Mouse (Mus musculus) brain, embryonic 18.5 days (tissue): ENCODE measurements at regions not wholly inside any gene's neighbourhood (a gene's known extent, or its start where the extent isn't known, plus 50 kb on each side); places are given as distances from the start of the nearest gene placed in this dataset.

ENCODE experiments used
- DNase-seq: peaks from one replicate; pipeline ENCODE4 v3.0.0-alpha.2; 2012; ENCODE audit warnings: low read depth, low spot score

DNA sequence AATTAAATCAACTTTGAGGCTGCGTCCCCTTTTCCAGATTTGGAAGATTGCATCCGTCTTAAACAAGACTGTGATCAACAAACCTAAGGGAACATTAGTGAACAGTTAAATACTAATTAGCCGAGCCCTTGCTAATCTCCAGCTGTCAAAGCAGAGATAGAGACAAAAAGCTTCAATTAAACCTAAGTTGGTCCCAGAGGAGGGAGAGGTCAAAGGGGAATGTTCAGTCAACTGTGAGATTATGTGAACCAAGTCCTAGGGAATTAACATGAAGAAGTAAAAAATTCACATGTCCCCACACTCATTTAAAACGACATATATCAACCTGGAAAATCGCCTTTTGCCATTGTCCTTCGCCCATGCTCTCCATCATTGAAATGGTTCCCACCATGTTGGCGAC, 59.7 kb upstream of the Tbx20 start:
- no peak for DNase-seq

GRCm38 (mm10) chr9:24848210-24848609, 74.1 kb upstream of the Tbx20 start:
- DNase-seq, result no peak

DNA sequence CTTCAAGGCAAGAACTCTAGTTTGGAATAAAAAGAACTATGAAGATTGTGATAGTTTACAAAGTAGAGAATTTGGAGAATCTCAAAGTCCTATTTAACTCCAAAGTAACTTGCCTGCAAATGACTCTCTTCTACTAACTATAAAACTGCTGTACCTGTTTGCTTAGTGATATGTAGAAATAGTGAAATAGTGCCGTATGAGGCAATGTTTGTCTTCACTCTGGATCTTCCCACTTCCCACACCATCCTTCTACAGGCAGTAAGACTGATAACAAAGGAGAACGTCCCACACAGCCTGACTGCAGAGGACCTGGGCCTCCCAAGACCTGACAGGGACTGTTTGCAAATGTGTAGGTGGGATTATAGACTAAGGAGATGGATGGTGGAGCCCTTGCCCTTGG, 85.4 kb upstream of the Tbx20 start:
- no peak for DNase-seq

DNA sequence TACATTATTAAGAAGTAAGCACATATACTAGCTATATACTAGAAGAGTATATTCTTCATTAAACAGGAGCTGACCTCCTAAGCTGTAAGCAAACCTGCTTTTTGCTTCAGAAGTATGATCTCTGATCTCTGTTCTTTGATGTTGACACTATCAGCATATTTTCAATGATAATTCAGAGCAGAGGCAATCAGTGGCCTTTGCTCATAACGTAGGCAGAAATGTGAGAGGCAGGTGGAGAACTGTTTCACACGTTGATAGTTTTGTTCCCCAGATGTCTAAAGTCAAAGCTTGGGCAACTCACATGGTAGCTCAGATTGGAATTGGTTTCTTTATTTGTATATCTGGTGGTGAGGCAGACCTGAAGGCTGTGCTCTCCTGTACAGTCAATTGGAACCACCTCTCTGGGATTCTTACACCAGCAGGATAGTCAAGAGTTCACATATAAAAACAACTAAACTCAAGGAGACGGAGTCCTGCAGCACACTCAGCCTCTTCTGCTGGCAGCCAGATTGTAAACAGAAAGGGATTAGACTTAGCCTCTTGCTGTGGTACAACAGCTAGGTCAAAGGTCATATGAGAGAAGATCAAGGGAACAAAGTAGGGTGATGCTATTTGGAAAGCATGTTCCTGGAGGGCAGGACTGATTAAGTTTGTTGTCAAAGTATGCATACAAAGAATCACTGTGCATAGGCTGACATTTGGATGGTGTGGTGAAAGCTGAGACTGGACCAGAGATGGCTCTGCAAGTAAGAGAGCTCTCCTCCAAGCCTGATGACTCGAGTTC, 92.5 kb upstream of the Tbx20 start:
- DNase-seq, result no peak

DNA sequence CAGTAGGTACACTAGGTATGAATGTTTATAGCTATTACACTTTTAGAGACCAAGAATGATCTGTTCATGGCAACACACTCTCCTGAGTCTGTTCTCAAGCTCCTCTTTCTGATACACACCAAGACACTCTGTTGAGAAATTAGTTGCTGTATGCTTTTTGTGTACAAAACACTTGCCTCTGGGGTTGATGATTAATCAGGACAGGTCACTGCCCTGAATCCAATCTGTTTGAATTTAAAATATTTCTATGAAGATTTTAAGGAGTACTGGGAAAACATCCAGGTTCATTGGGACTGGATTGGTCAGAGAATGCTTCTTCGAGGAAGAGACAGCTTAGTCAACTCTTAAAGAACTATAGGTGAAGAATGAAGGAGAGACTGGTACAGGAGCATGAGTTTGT, 94.6 kb upstream of the Tbx20 start:
- DNase-seq, result no peak

- DNase-seq, result no peak
These were observed 100.5 kb upstream of the Tbx20 start for GRCm38 (mm10) chr9:24874434-24875143.

DNA sequence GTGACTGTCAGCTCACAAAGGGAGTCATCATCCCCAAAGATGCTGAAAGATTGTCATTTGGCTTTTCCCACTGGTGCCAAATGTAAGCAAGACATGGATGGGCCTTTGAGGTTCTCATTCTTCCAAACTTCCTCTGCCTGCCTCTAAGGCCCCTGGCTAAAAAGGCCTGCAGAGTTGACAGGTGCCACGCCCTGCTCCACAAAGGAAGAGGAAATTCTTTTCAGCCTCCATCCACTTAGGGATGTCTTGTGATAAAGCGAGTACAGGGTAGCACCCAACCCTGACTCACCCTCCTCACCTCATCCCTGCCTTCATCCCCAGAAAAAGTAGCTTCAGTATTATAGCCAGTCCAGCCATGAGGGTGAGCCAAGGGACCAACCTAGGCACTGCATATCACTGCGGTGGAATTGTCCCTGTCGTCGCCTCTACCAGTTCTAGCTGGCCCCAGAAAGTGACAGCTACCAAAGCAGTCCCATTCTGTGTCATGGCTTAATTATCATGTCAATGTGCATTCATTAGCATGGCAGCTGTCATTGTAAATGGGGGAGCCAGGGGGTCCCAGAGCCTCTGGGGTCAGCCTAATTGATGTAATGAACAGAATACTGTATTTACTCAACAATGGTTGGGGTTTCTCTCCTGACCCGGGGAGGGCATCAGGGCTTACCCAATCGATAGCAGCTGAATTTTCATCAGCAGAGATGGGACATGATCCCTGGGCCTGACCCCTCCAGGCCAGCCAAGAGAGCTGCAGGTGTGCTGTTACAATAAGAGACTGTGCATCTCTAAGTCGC, 104.5 kb upstream of the Tbx20 start:
- DNase-seq, result no peak

DNA sequence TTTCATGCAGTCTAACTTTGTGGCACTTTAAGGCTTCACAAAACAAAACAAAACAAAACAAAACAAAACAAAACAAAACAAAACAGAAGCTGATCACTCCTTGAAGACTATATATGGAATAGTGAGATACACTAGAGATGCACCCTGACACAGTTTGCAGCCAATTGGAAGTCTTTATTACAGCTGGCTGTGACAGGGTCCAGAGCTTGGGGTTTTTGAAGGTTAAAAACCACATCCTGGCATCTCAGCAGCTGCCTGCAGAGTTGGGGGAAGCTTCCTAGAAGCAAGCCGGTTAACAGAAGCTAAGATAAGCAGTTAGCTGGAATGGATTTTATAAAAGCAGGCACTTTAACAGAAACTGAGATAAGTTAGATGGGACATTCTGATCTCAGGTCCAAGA, 105.6 kb upstream of the Tbx20 start:
- DNase-seq, result no peak

- DNase-seq, result no peak
These were observed 109.9 kb upstream of the Tbx20 start for GRCm38 (mm10) chr9:24884011-24884410.

DNA sequence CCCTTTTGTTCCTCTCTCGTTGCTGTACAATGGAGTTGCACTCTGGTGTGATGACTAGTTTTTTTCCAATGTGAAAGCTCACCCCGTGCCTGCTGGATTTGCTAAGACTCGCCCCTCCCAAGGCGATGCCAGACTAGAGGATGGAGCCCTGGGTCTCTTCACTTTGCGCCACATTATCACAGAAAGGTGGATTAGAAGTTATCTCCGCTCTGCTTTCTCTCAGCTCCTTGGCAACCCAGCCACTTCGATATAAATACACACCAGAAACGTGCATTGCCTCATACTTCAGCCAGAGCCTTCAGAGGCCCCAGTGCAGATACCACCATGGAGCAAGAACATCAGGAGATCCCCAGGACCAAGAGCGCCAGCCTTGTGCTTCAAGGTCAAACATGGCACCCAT, 114.2 kb upstream of the Tbx20 start:
- no peak for DNase-seq

DNA sequence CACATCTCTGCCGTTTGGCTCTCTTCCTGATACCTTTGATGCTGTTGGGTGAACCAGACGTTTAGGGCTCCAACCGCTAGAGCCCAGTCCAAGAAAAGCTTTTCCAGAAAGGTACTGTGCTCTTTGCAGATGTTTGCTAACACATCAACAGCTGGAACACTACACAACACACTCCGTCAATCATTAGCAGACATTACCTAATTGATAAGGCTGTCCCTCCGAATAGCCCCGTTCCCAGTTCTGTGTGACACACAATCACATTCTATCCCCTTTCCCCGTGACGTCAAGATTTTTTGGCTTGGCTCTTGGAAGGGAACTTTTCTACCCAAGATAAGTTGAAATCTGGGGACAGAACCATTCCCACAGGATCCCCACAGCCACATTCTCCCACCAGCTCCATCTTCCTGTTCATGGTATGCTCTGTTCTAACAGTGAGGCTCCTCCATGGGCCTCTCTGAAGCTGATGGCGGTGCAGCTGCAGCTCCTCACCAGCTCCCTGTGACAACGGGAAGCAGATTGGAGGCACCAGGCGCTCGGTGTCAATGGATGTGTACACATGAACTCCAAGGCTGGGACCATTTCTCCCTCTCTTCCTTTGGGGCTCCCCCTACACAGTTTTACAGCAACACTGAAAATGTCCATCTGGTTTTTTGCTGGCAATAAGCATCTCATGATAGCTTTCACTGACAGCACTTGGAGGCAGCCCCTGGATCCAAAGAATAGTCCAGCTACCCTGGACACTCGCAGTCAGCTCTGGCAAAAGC, 122.6 kb upstream of the Tbx20 start:
- DNase-seq, result no peak

DNA sequence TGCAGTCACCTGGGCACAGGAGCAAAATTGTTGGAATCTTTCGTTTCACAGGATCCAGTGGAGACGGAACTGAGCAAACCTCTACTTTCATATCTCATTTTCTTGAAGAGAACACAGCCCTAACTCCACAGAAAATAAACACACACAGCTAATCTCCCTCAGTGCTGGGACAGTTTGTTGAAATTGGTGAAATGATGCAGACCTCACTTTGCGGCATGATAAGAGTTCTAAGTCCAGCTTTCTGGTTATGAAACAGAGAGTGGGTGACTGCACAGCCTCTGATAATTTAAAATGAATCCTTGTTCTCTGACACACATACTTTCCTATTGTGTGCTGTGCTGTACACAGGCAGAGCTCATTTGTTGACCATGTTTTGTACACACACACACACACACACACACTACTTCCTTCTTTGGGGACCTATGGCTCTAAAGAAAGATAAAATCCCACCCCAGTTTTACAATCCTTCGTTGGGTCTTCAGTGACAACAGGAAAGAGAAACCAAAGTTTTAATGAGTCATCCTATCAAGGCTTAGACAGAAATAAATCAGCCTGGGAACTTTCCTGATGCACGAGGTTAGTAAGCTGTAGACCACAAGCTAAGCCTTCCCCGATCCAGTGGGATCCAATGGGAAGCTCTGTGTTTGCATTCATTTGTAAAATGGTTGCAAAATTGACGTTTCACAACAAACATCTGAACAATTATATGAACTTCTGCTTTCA, 125.3 kb upstream of the Tbx20 start:
- DNase-seq, result no peak

GRCm38 (mm10) chr9:24903706-24904105, 129.6 kb upstream of the Tbx20 start:
- no peak for DNase-seq

GRCm38 (mm10) chr9:24909086-24909979, 135.2 kb upstream of the Tbx20 start:
- peak; percentile 62 for DNase-seq

GRCm38 (mm10) chr9:24910738-24911137, 136.6 kb upstream of the Tbx20 start:
- no peak for DNase-seq

GRCm38 (mm10) chr9:24920031-24920445, 145.9 kb upstream of the Tbx20 start:
- no peak for DNase-seq

DNA sequence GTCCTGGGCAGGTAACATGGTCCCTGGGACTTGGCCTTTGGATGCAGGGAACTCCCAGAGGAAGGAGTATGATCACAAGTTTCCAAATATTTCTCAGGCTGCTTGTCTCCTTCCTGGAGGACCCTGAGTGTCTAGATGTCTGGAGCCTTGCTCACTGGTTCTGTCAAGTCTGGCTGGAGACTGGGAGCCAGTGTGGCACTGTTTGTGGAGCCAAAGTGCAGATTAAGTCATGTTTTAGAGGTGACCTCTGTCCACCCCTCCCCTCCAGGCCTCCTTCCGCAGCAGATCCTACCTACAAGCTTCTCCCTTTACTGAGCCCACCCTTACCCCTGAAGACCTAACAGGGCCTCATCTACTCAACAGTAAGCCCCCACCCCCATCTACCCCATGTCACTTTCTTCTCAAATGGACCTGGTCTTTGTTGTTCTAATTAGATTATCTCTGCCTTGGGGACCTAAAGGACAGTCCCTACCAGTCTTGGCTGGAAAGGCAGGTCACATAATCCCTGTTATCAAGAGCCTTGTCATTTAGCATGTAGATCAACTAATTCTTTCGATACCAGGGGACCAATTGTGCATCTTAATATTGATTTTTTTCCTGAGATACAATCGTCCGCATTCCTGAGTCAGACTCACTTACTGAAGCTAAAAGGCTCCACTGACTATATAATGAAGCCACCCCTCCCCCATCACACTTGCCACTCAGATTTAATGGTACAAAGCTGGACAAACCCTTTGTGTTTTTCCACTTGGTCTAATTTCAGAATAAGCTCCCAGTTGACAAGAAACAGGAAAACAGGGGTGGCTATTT, 148.2 kb upstream of the Tbx20 start:
- DNase-seq, result no peak

DNA sequence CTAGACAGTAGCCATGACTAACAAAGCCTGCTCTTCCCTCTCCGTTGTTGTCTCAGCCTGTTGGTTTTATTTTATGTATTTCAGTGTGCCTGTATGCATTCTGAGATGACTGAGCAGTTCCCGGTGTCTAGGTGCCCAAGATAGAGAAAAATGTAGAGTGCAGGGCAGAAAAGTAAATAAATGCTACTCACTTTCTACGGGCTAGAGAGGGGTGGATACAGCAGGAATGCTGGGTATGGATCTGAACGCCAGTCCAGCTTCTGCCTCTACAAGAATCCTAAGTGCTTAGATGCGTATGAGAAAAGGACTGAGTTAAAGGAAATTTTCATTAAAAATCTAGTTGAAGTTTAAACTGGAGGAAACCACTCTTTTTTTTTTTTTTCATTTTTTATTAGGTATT, 149.4 kb upstream of the Tbx20 start:
- no peak for DNase-seq

DNA sequence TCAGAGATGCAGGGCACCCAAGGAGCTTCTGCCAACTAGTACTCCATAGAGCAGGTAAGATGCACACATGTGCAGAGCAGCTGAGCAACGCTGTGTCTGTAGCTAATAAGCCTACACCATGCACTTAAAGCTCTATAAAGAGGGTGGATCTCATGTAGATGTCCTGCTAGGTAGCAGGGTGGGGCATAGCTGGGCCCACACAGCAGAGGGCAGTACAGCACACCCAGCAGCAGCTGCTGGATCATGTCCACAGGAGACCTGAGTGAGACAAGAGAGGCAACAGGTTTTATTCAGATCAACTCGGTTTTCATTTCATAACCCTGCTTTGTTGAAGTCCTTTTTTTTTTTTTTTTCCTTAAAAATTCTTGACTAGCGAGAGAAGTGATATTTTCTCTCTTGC, 151.5 kb upstream of the Gm10181 start:
- no peak for DNase-seq
